Mouse (Mus musculus): ENCODE measurements around the gene Trir.

- TF ChIP-seq FLI1 (IDR thresholded peaks at IDR 0.05; ENCODE audit: low read length) = no peak
- no peak for TF ChIP-seq GATA1 (IDR thresholded peaks at IDR 0.05; ENCODE audit: borderline replicate concordance, low read length)
Observed at GRCm38 (mm10) chr8:84995680-84996079, 30.9 kb upstream of the Trir start.

Data from megakaryocyte, embryonic 14.5 days (primary cell).